Mouse (Mus musculus) lung, postnatal 36 days (tissue): ENCODE measurements around the gene Car14.
A peak's percentile ranks its signal among the peaks of the same experiment; 100 is the strongest.
"Not testable (repeated sequence)": the region's sequence is repeated elsewhere in the genome, so short reads cannot be mapped to it uniquely, and the experiment has no call there.

Experiments
- DNase-seq: peaks from one replicate; pipeline ENCODE4 v3.0.0; 2022; ENCODE audit warnings: mixed read lengths

The Car14 gene

GRCm38 (mm10) chr3:95891211-95892065 is 13.1 kb downstream of the Car14 start, which contains the start of gene BC028528:
TSS of gene BC028528 (minus strand) at chr3:95892005.
- DNase-seq: peak; percentile 83

- no peak for DNase-seq
These were observed 14.8 kb downstream of the Car14 start for GRCm38 (mm10) chr3:95889664-95890063.

GRCm38 (mm10) chr3:95887596-95887995 is 16.9 kb downstream of the Car14 start:
- no peak for DNase-seq

GRCm38 (mm10) chr3:95884400-95884799 is 20.1 kb downstream of the Car14 start:
- no peak for DNase-seq

GRCm38 (mm10) chr3:95882816-95883425 is 21.6 kb downstream of the Car14 start:
- DNase-seq: peak; percentile 94

- DNase-seq: peak; percentile 98
These were observed 22.3 kb downstream of the Car14 start, which contains the start of gene Ciart for GRCm38 (mm10) chr3:95881979-95882815. TSS of gene Ciart (minus strand) at chr3:95882251.

GRCm38 (mm10) chr3:95879063-95879462 is 25.4 kb downstream of the Car14 start:
- DNase-seq: no peak

GRCm38 (mm10) chr3:95872048-95872447 is 32.4 kb downstream of the Car14 start:
- no peak for DNase-seq

- DNase-seq: peak; percentile 88
These were observed 33.1 kb downstream of the Car14 start, which contains the start of gene Mrps21 for GRCm38 (mm10) chr3:95871392-95871867. TSS of gene Mrps21 (minus strand) at chr3:95871519.

- DNase-seq: no peak
These were observed 33.5 kb downstream of the Car14 start for GRCm38 (mm10) chr3:95870976-95871375.

GRCm38 (mm10) chr3:95867408-95867807 is 37.1 kb downstream of the Car14 start:
- DNase-seq: no peak

GRCm38 (mm10) chr3:95866071-95866470 is 38.4 kb downstream of the Car14 start:
- no peak for DNase-seq

GRCm38 (mm10) chr3:95865571-95865970 is 38.9 kb downstream of the Car14 start:
- no peak for DNase-seq

- no peak for DNase-seq
These were observed 39.4 kb downstream of the Car14 start for GRCm38 (mm10) chr3:95865050-95865449.

GRCm38 (mm10) chr3:95863578-95863977 is 40.9 kb downstream of the Car14 start:
- no peak for DNase-seq

- DNase-seq: peak; percentile 98
These were observed 42.7 kb downstream of the Car14 start for GRCm38 (mm10) chr3:95861796-95862195.

GRCm38 (mm10) chr3:95861216-95861615 is 43.3 kb downstream of the Car14 start:
- no peak for DNase-seq

GRCm38 (mm10) chr3:95860323-95860722 is 44.2 kb downstream of the Car14 start:
- DNase-seq: no peak

- not testable (repeated sequence) for DNase-seq
These were observed 46.2 kb downstream of the Car14 start for GRCm38 (mm10) chr3:95858278-95858677.

- DNase-seq: not testable (repeated sequence)
These were observed 47.4 kb downstream of the Car14 start for GRCm38 (mm10) chr3:95857050-95857449.

GRCm38 (mm10) chr3:95856115-95856514 is 48.4 kb downstream of the Car14 start:
- no peak for DNase-seq

GRCm38 (mm10) chr3:95855502-95856089 is 48.9 kb downstream of the Car14 start, which contains the start of gene Prpf3:
TSS of gene Prpf3 (minus strand) at chr3:95855885.
- DNase-seq: peak; percentile 97
